Mouse (Mus musculus) right cerebral cortex, adult 2 months (tissue): ENCODE data around the gene Hist1h2ak.
A peak's percentile ranks its signal among the peaks of the same experiment; 100 is the strongest.
"Not testable (repeated sequence)": the region's sequence is repeated elsewhere in the genome, so short reads cannot be mapped to it uniquely, and the experiment has no call there.

Experiments
- DNase-seq, 2 experiments: peaks; one replicate each; pipeline ENCODE4 v3.0.0; 2021 to 2022; ENCODE audit warnings: low spot score in 2 of 2

Gene Hist1h2ak

GRCm38 (mm10) chr13:21753524-21754285 is at the start of gene Hist1h2ak, which contains the start of gene Hist1h2bn:
TSS of gene Hist1h2ak (minus strand) at chr13:21753827.
TSS of gene Hist1h2bn (plus strand) at chr13:21754123.
- peak; percentile 75 to 78 for DNase-seq

GRCm38 (mm10) chr13:21803058-21803457 is 49.4 kb upstream of the Hist1h2ak start:
- not testable (repeated sequence) for DNase-seq

DNA sequence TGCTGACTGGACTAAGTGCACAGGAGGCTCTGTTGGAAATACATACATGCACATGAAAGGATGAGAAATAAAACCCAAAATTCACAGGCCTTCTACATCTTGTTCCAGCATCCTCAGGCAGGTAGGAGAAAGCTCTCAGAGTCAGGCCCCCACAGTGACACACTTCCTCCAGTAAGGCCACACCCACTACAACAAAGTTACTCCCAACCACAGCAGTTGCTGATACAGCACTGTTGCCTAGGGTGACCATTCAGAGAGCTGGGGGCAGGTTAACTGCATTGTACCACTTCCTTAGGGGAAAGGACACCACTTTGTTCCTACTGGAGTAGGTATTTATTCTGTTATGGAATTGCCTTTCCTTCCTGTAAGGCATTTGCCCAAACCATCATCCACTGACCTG is 43.5 kb upstream of the Hist1h2ak start:
- DNase-seq = not testable (repeated sequence)

DNA sequence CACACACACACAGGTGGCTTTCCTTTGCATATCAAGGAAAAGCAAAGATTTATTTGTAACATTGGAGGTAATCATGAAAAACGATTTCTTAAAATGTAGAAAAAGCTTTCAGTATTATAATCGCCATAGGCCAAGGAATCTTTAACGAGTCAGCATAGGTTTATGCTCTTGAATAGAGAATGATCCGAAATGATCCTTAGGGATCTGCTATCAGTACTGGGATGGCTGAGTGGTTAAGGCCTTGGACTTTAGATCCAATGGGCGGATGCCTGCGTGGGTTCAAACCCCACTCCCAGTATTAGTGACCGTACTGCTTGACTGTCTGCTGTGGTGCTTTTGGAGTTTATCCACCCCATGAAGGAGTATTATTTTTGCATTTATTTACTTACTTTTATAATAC is 42.0 kb upstream of the Hist1h2ak start:
- DNase-seq = no peak

DNA sequence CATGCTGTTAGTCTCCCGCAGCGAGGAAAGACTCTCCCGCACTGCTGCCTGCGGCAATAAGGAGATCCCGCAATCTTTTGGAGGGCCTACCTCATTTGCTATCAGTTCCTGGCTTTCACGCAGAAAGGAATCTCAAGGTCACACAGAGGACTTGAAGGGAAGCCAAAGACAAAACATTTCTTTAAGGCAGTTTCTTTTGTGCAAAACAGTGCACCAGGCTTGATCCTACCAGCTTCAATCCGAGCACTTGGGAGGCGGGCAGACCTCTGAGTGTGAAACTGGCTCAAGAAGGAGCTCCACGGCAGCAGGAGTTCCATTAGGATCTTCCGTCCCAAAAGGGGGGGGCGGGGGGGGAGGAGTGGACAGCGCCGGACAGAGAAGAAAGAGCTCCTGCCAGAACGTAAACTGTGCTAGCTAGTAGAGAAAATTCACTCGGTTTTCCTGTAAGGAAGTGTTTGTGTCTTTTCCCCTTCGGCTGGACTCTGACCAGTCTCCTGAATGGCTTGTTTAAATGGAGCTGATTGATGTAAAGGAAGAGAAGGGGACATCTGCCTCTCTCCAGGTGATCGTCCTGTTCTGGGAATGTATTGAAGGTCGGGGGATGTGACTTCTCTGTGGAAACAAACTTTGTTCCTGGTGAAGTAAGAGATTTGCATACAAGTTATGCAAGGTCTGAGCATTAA is 37.1 kb upstream of the Hist1h2ak start:
- no peak for DNase-seq

DNA sequence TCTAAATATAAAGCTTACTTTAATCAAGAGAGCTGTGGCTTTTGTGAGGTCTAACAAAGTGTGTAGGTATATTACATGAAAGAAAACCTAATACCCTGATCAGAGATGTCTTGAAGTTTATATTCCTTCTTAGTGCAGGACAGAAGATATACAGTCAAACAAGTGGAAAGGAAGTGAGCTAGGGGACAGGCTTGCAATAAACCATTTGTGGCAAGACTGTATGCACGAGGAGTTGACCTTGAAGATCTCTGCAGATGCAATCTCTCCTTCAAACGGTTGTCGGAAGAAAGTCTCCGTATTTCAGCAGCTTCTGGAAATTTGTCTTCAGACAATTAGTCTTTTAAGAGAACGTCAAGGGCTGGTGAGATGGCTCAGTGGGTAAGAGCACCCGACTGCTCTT is 36.3 kb upstream of the Hist1h2ak start:
- no peak for DNase-seq

GRCm38 (mm10) chr13:21787760-21788593 is 34.4 kb upstream of the Hist1h2ak start:
- no peak for DNase-seq

- DNase-seq = peak; percentile 88 to 92
Observed at GRCm38 (mm10) chr13:21786899-21787629, 33.4 kb upstream of the Hist1h2ak start, which contains the start of the genes Hist1h2an and Hist1h2bp. TSS of gene Hist1h2an (minus strand) at chr13:21787218. TSS of gene Hist1h2bp (plus strand) at chr13:21787461.

DNA sequence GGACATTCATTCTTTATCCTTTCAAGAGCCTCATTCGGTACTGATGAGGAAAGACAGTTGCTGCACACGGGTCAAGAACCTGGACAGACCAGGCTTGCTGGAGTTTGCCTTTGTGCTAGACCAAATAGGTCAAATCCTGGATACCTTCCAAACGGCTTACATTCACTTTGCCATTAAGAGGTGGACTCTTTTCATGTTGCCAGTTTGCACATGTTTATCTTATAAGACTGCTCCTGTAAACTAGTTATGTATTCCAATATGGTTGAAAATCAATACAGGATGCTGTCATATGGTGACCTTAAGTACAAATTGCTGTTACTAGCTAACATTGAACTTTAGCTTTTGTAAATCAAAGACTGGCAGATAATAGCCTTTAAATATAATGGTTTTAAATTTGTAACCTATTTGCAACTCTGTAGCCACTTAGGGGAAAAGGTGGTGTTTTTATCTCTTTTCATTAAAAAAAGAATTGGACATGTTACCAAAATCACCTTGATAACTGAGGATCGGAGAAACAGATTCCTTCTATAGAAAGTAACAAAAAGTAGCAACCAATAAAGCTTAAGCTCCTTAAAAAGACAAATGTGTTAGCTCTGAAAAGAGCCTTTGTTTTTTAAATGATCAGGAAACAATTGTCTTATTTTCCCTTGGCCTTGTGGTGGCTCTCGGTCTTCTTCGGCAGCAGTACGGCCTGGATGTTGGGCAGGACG is 32.7 kb upstream of the Hist1h2ak start:
- no peak for DNase-seq

GRCm38 (mm10) chr13:21784311-21784710 is 30.7 kb upstream of the Hist1h2ak start:
- no peak for DNase-seq

GRCm38 (mm10) chr13:21783734-21784161 is 30.1 kb upstream of the Hist1h2ak start:
- no peak for DNase-seq

DNA sequence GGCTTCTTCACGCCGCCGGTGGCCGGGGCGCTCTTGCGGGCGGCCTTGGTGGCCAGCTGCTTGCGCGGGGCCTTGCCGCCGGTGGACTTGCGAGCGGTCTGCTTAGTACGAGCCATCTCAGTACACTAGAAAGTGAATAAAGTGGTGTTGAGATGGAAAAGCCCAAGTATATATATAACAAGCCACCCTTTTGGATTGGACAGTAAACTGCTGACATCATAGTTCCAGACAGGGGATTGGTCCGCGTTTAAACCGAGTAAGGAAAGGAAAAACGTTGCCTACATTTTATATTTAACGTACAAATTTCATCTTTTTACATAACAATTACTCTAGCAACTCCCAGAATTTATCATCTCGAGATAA is 29.6 kb upstream of the Hist1h2ak start, which contains the start of gene Hist1h3i:
Gene Hist1h3i, minus strand, starts transcription at position 116 of the 363 bp plus-strand sequence.
- DNase-seq = peak; percentile 58 to 69

DNA sequence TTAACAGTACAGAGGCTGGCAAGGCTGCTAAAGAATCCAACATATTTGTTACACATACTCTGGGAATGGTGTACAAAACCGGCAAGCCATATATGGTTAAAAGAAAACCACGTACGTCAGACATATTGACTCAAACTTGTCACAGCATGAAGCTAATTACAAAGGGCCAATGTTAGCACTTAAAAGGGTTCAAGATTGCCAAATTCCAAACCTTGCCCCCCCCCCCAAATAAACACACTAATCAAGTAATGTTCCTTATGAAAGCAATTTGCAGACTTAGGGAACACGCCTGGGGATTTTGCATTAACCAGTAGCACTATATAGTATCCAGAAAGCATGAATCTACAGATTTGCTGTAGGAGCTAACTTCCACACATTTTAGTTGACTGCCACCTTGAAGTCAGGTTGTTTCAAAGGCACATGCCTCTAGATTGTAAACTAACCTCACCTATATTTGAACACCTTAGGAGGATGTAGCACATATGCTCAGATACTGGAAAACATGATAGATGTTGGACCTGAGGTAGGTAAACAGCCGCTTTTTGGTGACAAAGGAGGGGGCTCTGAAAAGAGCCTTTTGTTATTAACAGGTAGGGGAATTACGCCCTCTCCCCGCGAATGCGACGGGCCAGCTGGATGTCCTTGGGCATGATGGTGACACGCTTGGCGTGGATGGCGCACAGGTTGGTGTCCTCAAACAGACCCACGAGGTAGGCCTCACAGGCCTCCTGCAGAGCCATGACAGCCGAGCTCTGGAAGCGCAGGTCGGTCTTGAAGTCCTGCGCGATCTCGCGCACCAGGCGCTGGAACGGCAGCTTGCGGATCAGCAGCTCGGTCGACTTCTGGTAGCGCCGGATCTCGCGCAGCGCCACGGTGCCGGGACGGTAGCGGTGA is 29.0 kb upstream of the Hist1h2ak start:
- peak; percentile 29 to 33 for DNase-seq

DNA sequence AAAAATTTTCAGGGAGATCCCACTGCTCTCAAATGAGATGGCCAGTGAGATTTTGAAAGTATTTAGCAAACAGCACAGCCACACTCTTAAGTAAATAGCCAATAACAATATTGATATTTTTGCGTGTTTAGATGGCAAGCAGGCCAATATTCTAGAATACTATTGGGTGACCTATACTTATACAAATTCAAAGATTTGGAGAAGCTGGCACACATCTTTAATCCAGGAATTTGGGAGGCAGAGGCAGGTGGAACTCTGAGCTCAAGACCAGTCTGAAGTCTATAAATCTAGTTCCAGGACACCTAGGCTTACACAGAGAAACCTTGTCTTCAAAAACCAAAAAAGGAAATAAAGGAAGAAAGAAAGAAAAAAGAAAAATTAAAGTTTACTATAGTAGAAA is 28.0 kb upstream of the Hist1h2ak start:
- DNase-seq = no peak

DNA sequence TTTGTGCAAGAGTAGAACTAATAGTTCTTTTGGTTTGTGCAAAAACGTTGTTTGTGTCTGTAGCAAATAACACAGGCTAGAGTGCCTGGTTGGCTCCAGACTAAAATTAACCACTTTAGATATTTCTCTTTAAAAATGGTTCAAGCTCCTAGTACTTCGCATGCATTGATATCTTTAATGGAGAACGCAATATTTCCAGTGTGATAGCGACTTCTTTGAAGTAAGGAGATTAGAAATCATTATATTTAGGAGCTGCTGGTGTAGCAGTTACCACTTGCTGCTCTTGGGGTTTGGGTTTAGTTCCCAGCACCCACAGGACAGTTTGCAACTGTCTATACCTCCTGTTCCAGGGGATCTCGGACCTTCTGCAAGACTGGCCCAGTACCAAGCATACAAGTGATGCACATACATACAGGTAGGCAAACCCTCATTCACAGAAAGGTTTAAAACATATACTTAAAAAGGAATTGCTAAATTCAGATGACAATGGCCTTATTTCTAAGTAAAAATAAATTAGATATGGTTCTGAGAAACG is 27.5 kb upstream of the Hist1h2ak start:
- DNase-seq = no peak

DNA sequence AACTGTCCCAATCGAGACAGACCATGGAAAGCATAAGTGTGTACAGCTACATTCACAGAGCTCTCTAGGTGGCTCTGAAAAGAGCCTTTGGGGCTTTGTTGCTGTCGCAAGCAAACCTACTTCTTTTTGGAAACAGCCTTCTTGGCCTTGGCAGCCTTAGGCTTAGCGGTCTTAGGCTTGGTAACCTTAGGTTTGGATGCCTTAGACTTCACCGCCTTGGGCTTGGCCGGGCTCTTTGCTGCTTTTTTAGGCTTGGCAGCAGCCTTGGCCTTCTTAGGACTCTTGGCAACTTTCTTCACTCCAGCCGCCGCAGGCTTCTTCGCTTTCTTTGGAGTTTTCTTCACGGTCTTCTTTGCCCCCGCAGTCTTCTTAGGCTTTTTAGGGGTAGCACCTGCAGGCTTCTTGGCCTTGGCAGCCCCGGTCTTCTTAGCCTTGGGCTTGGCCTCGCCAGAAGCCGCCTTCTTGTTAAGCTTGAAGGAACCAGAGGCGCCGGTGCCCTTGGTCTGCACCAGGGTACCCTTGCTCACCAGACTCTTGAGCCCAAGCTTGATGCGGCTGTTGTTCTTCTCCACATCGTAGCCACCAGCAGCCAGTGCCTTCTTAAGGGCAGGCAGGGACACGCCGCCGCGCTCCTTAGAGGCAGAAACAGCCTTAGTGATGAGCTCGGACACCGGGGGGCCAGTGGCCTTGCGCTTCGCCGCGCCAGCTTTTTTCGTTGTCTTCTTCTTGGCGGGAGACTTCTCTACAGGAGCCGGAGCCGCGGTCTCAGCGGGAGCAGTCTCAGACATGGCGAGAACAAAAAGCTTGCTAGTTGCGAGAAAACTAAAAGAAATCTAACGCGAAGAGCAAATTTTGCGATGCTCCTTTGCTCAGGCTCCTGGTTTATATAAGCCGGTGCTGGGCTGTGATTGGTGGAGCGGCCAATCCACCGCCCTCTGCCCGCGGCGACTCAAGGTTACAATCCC is 26.4 kb upstream of the Hist1h2ak start, which contains the start of gene Hist1h1b:
Gene Hist1h1b, minus strand, starts transcription at position 859 of the 965 bp plus-strand sequence.
- peak; percentile 69 to 74 for DNase-seq

GRCm38 (mm10) chr13:21778814-21779766 is 25.5 kb upstream of the Hist1h2ak start:
- peak; percentile 71 to 80 for DNase-seq
